Mouse (Mus musculus) cerebellum, postnatal 10 days (tissue): ENCODE results near the gene Spata31d1a.

ENCODE experiments used
- DNase-seq, 2 experiments: peaks; one replicate each; pipeline ENCODE4 v3.0.0; 2021; ENCODE audit warnings: mixed read lengths in 2 of 2

Gene Spata31d1a

DNA sequence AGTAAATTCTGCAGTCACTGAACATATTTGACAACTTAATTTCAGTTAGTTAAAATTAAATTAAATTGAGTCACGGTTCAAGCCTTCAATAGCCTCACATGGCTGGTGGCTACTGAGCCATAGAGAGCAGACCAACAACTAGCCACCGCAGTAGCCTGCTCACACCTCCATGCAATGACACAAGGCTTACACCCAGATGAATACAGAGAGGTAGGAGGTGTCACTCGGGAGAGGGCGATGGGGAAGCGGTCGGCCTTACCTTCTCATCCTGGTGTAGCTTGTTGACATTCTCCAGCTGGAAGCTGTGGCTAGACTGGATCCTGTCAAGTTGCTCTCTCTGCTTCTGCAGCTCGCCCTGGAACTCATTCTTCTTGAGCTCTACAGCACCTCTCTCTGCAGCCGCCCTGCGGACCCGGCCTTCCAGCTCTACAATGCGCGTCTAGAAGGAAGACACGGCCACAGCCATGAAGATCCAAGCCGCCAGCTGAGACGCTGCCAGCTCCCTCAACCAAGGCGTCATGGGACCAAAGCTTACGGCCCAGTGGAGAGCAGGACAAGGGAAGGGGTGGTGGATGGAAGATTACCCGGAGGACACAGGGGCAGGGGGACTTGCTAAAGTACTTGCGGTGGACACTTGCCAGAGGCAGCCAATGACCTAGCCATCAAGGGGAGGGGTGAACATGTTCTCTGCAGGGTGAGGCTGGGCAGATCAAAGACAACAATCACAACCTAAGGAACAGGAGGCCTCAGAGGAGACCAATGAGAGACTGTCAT is 46.0 kb downstream of the Spata31d1a start:
- no peak for DNase-seq

DNA sequence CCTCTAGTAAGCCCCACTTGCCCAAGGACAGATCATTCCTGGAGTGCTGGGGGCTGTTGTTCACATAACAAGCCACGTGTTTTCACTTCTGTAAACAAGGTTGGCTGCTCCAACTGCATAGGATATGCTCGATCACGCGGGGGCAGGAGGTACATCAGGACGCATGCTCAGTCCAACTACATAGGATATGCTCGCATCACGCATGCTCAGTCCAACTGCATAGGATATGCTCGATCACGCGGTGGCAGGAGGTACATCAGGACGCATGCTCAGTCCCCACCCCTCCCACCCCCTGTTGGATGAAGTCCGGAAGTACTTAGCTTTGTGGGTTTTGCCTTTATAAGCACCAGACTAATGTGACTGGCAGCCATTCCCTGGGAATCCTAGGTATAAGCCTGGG is 48.2 kb downstream of the Spata31d1a start:
- no peak for DNase-seq

DNA sequence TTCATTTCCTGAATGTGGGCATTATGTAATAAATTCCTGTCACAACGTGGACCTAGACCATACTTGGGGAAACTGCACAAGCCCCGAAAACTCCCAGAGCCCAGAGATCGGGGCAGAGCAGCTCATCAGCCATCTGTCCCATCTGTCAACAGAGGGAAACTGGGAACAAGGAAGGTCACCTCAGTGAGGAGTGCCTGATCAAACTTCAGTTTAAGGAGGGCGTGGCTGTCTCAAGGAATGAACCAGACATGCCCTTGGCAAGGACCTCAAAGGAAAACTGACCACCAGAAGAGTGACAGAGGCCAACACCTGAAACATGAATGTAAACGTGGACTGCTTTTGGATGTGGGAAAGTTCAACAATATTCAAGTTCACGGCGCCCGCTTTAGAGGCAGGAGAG is 48.7 kb downstream of the Spata31d1a start:
- no peak for DNase-seq

DNA sequence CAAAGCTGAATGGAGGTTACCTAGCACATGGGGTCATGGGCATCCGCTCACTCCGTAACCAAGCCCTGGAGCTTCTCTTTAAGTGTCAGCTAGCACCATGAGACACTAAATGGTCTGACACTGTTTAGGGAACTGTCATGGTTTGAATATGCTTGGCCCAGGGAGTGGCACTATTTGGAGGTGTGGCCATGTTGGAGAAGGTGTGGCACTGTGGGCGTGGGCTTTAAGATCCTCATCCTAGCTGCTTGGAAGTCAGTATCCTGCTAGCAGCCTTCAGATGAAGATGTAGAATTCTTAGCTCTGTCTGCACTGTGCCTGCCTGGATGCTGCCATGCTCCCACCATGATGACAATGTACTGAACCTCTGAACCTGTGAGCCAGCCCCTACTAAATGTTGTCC is 49.8 kb downstream of the Spata31d1a start:
- no peak for DNase-seq

DNA sequence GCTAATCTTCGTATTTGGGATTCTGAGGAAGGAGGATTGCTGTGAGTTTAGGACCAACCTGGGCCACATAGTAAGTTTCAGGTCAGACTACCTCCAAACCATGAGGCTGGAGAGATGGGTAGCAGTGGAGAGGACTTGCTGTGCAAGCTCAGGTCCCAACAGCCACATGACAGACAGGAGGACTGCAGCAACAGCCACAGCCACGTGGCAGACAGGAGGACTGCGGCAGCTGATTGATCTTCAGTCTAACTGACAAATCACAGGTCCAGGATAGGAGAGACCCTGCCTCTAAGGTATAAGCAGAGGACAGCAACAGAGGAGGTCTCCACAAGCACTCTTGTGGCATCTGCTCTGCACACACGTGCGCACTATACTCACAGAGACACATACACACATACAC is 52.3 kb downstream of the Spata31d1a start:
- DNase-seq: no peak

DNA sequence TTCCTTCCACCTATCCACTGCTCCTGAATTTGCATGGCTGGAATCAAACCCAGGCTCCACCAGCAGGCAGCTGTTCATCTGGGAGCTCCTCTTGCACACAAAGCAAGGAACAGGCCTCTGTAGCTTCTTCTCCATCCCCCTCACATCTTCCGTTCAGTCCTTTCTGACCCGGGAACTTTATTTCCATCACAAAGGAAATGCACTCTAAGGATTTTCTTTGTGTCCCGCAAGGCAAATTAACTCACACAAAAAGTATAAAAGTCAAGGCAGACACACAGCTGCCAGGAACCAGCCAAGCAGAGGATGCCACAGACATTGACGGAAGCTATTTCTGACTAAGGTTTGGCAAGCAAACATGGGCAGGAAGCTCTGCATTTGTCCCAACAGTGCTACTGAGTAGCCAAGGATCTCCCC is 53.1 kb downstream of the Spata31d1a start:
- DNase-seq: no peak

DNA sequence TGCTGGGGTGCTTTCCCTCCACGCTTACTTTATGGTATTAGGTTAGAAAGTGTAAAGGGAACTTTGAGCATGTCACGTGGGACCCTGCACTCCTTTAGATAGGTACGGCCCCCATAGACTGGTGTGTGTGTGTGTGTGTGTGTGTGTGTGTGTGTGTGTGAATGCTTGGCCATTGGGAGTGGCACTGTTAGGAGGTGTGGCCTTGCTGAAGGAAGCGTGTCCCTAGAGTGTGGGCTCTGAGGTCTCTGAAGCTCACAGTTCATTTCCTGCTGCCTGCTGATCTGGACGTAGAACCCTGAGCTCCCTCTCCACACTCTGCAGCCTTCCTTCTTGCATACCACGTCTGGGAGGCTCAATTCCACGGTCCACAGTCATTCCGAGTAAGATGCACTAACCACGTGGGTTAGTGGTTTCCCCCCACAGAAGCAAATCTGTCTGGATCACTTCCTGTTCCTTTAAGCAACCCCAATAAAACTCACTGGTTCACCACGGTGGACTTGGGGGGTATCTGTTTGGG is 53.8 kb downstream of the Spata31d1a start:
- no peak for DNase-seq

DNA sequence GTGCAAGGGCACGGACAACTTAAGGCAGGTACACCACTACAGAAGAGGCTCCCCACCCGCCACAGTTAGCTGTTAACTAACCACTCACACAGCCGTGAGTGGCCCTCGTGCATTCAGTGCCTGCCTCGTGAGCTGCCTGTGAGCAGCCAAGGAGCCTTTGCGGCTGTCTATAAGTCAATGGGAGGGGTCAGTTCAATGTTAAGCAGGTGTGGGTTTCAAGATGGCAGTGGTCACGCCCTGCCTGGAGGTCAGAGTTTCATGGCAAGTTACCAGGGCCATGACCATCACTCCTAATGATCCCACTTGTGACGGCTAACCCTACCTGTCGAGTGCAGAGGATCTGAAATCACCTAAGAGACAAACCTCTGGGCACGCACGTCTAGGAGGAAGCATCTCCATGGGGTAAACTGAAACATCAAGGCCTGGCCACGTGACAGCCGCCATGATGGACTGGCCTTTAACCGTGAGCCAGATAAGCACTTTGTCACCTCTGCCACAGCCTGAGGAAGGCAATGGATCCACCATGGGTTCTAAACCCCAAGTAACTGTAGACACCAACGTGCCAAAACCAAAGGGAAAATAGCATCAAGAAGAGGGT is 54.3 kb downstream of the Spata31d1a start:
- DNase-seq: no peak

DNA sequence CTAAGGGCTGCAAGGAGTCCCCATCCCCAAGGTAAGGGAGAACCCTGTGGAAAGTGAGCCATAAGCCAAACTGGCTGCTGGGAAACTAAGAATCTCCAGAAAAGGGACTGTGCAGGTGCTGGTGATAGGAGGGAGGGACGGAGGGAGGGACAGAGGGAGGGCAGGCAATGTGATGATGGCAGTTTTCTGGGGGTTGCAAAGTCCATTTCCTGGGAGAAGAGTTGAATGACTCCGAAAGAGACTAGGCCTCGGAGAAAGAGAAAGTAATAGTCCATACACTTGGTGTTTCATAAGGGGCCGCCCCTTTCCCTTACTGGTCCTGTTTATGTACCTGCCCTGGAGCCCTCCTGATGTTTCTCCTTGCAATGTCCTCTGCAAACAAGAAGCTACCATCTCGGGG is 55.7 kb downstream of the Spata31d1a start:
- DNase-seq: no peak

DNA sequence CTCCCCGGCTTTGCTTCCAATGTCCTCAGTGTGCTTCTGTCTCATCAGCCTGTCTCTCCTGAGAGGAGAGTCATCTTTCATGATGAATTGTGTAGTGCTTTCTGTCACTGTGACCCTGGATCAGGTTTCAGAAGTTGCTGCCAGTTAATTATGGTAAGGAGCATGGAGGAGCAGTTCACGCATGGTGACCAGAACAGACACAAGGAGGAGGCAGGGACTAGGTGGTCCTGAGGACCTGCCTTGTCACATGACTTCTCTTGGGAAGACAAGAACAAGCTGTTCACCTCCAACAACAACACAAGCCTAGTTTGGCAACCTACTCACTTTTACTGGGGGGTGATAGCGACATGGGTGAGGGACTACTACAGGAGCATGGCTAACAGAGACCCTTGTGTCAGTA is 57.0 kb downstream of the Spata31d1a start:
- DNase-seq: no peak

DNA sequence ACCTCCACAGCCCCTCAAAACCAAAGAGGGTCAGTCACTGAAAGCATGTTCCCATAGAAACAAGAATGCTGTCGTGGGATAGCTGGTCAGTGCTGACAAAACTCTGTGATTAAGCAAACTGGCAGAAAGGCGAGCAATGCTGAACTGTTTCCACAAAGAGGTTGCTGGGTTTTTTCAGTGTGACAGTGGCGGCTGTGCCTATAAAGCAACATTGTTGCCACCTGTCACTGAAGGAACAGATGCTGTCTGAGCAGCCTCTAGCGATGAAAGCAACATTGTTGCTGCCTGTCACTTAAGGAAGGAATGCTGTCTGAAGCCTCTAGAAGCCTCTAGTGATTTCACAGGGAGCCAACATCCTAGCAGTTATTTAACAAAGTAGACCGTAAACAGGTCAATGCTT is 57.5 kb downstream of the Spata31d1a start:
- no peak for DNase-seq
